Mouse (Mus musculus): Measurements from ENCODE around the gene Midn.
"Not testable (repeated sequence)": the region's sequence is repeated elsewhere in the genome, so short reads cannot be mapped to it uniquely, and the experiment has no call there.

Gene Midn

DNA sequence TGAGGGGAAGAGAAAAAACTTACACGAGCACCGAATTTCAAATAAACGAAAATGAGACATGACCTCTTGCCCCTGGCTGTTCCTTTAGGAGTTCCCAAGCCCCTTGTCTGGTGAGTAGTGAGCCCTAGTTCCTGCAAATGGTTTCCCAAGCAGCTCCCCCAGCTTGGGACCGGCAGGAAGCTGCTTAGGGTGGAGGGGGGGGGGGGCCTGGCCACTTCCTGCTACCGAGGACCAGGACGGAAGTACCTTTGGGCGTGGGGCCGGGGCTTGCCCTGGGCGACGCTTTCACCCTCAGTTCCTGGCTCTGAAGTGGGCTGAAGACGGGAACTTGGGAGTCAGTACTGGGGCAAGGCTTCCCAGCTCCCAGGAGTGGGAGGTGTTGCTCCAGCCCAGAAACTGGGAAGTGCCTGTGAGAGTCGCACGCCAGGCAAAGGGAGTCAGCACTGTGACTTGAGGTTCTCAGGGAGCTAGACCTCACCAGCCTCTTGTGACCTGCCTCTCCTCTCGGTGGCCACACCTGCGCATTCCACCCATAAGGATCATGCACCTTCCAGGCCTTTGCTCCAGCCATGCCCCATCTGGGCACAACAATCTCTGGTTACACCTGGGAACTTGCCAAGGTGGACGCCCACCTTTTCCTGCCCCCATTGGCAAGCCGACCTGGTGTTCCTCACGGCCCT lies 10.4 kb downstream of the Midn start:
- DNase-seq (ENCODE audit: low spot score) = no peak

GRCm38 (mm10) chr10:80159021-80159560 lies 11.0 kb downstream of the Midn start:
- no peak for DNase-seq (ENCODE audit: low spot score)

DNA sequence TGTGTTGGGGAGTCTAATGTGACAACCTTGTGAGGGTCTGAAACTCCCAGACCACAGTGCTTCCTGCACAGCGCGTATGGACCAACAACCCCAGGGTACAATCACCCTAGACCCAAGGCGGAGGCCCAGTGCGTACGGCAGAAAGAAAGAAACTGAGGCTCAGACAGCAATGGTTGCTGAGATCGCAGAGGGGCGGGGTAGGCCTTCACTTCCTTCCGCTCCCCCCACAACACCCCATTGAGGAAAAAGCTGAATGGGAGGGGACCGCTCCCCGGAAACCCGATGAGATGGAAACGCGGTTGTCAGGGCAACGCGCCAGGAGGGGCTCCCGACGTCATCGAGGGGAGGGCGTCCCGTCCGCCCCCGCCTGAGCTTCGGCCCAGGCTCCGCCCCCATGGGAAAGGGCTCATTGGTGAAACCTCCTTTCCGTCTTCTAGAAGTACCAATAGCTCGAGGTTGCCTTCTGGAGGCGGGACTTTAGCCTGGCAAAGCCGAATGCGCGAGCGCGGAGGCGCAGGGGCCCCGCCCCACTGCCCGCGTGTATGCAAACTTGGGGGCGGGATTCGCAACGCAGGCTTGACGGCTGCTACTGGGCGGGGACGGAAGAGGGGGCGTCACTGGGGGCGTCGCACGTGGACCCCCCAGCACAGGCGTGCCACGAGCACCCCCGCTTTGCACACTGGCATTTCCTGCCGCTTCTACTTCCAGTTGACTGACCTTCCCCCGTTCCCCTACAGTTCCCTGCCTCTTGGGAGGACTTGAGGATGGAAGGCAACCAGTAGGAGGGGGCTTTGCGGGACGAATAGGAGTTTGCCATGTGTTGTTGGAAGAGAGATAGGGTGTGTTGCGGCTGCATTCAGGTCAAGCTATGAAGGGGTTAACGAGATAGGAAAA lies 11.7 kb downstream of the Midn start:
- peak; percentile 97 for DNase-seq (ENCODE audit: low spot score)

DNA sequence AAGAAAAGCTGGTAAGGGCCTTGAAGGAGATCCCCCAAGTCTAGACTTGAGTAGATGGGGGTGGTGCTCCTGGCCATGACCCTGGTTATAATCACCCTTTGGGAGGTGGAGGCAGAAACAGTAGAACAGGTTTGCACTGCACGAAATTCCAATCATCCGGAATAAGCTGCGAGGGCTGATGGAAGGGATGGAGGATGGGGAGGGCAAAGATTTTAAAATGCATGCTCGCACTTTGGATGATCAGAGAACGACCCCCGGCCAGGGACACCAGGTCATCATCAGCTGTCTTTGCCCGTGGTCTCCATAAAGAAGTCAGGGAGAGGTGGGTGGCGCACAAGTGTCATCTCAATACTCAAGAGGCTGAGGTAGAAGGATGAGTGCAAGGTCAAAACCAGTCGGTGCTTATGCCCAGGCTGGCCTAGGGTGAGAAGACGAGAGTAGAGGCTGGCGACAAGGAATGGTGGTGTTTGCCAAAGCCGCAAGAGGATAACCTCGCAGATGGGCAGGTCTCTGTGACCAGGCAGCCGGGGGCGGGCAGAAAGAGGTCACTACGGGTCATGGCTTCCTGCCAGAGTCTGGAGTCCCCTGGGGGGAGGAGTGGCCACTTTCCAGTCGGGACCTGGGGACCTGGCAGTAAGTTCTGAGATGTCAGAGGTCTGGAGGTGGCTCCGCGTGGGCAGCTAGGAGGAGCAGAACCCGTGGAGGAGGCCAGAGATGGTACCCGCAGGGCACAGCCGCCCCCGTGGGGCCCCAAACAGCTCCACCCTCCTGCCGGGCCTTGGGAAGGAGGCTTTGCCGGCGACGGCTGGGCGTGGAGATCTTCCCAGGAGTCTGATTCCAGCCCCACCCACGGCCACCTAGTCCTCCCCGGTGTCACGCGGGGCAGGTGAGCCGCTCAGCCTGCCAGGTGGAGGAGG lies 12.6 kb downstream of the Midn start:
- DNase-seq (ENCODE audit: low spot score) = no peak

- no peak for DNase-seq (ENCODE audit: low spot score)
Measured at GRCm38 (mm10) chr10:80161522-80162242, 13.6 kb downstream of the Midn start.

- DNase-seq (ENCODE audit: low spot score) = no peak
Measured at GRCm38 (mm10) chr10:80162243-80162608, 14.2 kb downstream of the Midn start.

DNA sequence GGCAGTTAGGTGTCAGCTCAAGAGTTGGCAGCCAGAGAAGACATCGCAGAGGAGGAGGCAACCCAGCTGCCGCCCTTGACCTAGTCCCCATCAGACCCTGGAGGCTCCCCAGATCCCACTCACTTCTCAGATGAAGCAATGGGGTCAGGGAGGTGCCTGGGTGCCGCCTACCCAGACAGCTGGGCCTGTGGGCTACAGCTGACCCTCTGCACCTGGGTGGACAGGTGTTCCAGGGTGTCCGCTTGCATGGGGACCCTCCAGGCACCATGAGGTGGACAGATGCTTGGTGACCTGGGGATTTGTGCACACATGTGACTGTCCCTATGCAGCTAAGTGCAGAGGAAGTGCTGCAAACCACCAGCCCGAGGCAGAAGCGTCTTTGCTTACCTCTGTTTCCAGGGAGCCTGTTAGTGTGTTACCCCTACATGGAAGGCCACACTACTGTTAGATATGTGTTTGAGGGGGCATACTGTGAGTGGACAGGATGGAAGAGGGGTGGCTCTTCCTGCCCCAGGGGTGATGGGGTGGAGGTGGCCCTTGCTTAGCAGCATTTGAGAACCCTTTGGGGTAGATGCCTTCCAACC lies 14.7 kb downstream of the Midn start:
- no peak for DNase-seq (ENCODE audit: low spot score)

DNA sequence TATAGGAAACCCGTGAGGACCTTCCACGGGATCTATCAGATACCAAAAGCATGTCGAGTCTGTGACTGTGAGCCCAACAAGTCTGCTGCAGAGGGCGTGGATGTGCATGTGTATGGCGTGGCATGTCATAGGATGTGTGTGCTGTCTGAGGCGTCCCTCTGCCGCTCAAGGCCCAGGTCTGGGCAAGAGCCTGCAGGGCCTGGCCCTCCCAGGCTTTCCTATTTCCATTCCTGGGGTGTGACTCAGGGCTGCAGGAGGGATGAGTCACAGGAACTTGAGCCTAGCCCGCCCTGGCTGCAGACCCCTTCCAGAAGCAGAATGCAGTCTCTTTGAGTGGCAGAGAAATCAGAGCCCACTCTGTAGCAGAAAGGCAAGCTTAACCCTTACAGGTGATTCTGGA lies 15.6 kb downstream of the Midn start:
- DNase-seq (ENCODE audit: low spot score) = no peak

DNA sequence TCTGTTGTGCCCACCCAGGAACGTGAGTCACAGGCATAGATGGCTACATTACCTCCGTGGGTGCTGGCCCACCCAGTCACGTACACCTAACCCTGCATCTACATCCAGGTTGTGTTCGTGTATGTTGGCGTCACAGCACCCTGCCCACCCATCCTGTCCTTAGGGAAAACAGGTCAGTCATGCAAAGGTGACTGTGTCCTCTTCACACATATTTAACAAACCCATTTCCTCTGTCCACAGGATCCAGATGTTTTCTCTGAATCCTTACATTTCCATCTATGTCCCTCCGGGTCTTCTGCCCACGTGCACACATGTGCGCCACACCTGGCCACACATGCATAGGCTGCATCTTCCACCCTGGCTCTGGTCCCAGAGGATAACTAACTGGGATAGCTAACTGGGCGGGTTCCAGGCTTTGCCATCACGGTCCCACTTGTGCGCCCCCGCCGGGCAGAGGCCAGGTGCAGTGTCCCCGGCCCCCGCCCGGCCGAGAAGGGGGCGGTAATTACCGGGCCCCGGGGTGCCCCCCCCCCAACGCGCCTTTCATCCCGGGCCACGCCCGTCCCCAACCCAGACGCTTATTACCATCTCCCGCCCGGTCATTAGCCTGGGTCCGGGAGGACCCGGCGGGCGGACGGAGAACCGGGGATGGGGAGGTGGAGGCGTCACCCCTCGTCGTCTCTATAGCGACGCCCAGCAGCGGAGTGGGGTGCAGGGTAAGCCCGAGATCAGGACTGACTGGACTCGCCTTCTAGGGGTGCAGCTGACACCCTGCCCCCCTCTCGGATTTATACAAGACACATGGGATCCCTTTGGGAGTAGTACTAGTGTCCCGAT lies 16.3 kb downstream of the Midn start:
- no peak for DNase-seq (ENCODE audit: low spot score)

- DNase-seq (ENCODE audit: low spot score) = peak; percentile 95
Measured at GRCm38 (mm10) chr10:80164998-80165344, 16.9 kb downstream of the Midn start.

DNA sequence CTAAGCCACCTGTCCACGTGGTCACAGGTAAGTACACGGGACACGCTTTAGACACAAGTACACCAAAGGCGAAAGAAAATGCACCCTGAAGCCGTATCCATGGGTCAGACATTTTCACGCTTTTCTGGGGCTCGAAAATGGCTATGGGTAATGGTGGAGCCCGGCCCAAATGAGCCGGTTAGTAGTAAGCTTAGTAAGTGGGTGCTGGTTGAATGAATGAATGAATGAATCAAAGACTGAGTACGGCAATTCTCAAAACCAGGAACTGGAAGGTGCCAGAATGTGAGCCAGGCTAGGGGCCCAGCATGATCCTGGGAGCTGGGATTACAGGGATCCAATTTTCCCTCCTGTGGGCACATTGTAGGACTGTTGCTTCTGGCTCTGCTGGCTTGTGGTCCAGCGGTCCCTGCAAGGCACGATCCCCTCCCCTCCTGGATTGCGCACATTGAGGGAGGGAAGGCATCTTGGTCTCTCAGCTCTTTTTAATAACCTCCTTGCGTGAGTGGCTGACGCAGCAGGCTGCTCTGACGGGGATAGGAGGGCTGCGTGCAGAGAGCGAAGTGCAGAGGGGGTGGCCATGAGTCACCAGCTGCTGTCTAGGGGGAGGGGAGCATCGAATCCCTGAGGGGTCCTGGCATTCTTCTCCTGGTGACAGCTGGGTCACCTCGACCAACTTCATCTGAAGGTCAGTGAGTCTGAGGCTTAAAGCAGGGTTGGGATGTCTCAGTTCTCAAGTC lies 17.5 kb downstream of the Midn start, which contains the start of gene Cirbp:
TSS of gene Cirbp (plus strand) at position 594 of the 737 bp plus-strand sequence.
- DNase-seq (ENCODE audit: low spot score) = no peak

- not testable (repeated sequence) for DNase-seq (ENCODE audit: low spot score)
Measured at GRCm38 (mm10) chr10:80166136-80166535, 18.1 kb downstream of the Midn start.

GRCm38 (mm10) chr10:80167460-80168037 lies 19.5 kb downstream of the Midn start:
- peak; percentile 99 for DNase-seq (ENCODE audit: low spot score)

DNA sequence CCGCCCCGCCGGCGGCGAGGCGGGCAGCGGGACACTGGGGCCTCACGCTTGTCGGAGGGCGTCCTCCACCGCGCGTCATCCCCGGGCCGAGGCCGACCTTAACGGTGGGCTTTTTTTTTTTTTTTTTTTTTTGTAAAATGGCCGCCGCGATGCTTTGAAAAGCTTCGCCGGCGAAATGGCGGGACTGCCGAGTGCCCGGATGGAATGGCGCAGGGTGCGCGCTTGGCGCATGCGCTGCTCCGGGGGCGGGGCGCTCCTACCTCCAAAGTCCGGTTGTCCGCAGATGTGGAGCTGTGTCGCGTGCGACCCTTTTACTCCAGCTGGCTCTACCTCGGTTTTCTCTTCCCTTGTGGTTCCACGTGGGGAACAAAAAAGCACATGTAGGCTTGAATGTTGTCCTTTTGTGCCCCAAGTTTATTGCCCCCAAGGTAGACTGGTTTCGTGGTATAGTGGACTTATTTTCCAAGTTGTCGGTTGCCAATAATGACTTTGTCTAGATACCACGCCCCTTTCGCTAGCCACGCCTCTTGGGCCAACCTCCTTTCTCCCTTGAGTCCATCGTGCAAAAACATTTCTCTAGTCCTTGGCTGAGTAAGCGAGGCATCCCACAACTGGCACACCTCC lies 20.1 kb downstream of the Midn start:
- peak; percentile 86 for DNase-seq (ENCODE audit: low spot score)

DNA sequence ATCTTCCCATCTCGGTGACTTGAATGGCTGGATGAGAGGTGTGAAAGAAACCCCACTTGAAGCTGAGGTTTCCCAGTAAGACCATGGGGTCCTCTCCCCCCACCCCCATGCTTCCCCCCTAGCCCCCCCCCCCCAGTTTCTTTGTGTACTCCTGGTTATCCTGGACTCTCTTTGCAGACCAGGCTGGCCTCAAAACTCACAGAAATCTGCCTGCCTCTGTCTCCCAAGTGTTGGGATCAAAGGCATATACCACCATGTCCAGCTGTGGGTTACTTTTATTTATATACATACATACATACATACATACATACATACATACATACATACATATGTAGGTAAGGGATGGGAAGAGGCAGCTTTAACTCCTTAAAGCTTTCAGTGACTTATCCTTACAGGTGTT lies 21.0 kb downstream of the Midn start:
- DNase-seq (ENCODE audit: low spot score) = no peak

DNA sequence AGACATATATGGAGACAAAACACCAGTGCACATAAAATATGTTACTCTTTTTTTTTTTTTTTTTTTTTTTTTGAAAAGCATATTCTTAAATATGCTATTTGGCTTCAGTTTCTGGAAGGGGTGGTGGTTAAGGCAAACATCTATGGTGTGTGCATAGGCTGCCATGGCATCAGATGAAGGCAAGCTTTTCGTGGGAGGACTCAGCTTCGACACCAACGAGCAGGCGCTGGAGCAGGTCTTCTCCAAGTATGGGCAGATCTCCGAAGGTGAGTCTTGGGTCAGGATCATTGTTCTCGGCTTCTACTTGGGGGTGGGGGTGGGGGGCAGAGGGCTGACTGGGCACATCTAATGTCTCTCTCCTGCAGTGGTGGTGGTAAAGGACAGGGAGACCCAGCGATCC lies 21.6 kb downstream of the Midn start:
- no peak for DNase-seq (ENCODE audit: low spot score)

DNA sequence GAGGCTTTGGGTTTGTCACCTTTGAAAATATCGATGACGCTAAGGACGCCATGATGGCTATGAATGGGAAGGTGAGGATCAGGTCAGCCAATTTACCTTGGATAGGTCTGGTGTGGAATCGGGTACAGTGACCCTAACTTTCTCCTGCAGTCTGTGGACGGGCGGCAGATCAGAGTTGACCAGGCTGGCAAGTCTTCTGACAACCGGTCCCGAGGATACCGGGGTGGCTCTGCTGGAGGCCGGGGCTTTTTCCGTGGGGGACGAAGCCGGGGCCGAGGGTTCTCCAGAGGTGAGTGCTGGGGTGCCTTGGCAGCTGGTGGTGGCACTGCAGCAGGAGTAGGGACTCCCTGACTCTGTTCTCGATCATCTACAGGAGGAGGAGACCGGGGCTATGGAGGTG lies 22.0 kb downstream of the Midn start:
- DNase-seq (ENCODE audit: low spot score) = no peak

DNA sequence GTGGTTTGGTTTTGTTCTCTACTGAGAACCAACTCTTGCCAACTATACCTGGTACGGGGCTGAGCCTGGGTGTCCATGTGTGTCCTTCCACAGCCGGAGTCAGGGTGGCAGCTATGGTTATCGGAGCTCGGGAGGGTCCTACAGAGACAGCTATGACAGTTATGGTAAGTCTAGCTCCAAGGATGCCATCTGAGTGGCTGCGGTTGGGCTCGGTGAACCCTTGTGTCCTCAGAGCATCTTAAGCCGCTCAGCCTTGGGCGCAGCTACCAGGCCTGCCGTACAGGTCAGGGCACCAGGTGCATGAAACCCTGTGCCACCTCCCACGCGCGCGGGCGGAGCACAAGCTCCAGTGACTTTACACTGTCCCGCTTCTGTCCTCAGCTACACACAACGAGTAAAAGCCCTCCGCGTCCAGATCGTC lies 22.5 kb downstream of the Midn start:
- DNase-seq (ENCODE audit: low spot score) = no peak

DNA sequence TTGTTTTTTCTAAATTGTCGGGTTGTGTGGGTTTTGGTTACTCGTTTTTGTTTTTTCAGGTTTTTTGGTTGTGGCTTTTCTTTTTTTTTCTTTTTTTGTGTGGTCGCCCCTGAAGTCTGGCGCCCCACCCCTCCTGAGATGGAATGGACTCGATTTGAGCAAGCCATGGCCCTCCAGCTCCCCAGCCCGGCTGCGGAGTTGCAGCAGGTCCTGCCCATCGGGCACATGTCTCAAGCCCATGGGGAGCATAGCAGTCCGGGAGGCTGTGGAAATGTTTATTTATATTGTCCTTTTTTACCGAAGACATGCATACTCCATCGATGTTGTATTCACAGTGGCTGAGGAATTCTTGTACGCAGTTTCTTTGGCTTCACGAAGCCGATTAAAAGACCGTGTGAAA lies 23.2 kb downstream of the Midn start:
- DNase-seq (ENCODE audit: low spot score) = no peak

Data from c-Kit-positive CD71-positive TER-119-positive erythroid progenitor cells, embryonic 14.5 days (primary cell).